Mouse (Mus musculus) CH12.LX (cell line): ENCODE measurements around the gene Farp1.

ENCODE experiments used
- CHD1 ChIP-seq: IDR thresholded peaks from 2 replicates; pipeline ENCODE4 v1.6.1; 2012; ENCODE audit warnings: low read depth, low read length, improper control_type of control experiment, inconsistent platforms
- CTCF ChIP-seq, 2 experiments: IDR thresholded peaks in 1 of 2; conservative IDR thresholded peaks in 1 of 2; 2 replicates each; pipeline ENCODE4 v1.5.1; 2011 to 2012; ENCODE audit warnings: low read depth in 2 of 2, low read length in 2 of 2, improper control_type of control experiment in 1 of 2, inconsistent platforms in 1 of 2, mild to moderate bottlenecking in 1 of 2, moderate library complexity in 1 of 2
- RCOR1 ChIP-seq: conservative IDR thresholded peaks from 2 replicates; pipeline ENCODE4 v1.6.1; 2012; ENCODE audit warnings: low read depth, mild to moderate bottlenecking, inconsistent platforms, low read length, improper control_type of control experiment
- USF1 ChIP-seq: IDR thresholded peaks from 2 replicates; pipeline ENCODE4 v1.6.1; 2014; ENCODE audit warnings: low read depth, mild to moderate bottlenecking, inconsistent platforms, low read length, improper control_type of control experiment

- TF ChIP-seq USF1: no peak
- no peak for TF ChIP-seq RCOR1
- TF ChIP-seq CTCF (conservative IDR thresholded peaks at IDR 0.05 in 1 of 2, IDR thresholded peaks at IDR 0.05 in 1 of 2; ENCODE audit: low read depth in 2 of 2, low read length in 2 of 2): no peak
- TF ChIP-seq CHD1: no peak; the same call in 1 of the 2 replicates
These were observed 287.6 kb downstream of the Farp1 start for GRCm38 (mm10) chr14:121322641-121323040.
